Mouse (Mus musculus) G1E (cell line): ENCODE measurements around the gene Fkbp2. TPM values are rescaled to one million over a fixed set of nuclear protein-coding genes. Genes with fewer than 3 reads are reported as not detected.
A peak's percentile ranks its signal among the peaks of the same experiment; 100 is the strongest.

Source experiments
- ATAC-seq: 2 replicates; pipeline ENCODE4 v1.8.0; 2016; ENCODE audit warnings: mild to moderate bottlenecking; ENCODE audit not compliant: insufficient number of reproducible peaks, poor library complexity, low FRiP score, severe bottlenecking; ENCODE audit errors: extremely low read depth
- DNase-seq: peaks from one replicate; pipeline ENCODE4 v3.0.0; 2012; ENCODE audit warnings: low spot score
- H3K27me3 ChIP-seq: 2 replicates; pipeline ENCODE4 v1.6.1; 2012; ENCODE audit warnings: mild to moderate bottlenecking, low read length, inconsistent platforms; ENCODE audit not compliant: insufficient read depth
- H3K36me3 ChIP-seq: replicated peaks from 2 replicates; pipeline ENCODE3; 2012; ENCODE audit warnings: mild to moderate bottlenecking, inconsistent platforms
- H3K4me1 ChIP-seq: 2 replicates; pipeline ENCODE4 v1.6.1; 2012; ENCODE audit warnings: low read depth, low read length, inconsistent platforms, mixed read lengths; ENCODE audit not compliant: insufficient read depth
- H3K4me3 ChIP-seq: 2 replicates; pipeline ENCODE4 v1.5.1; 2012; ENCODE audit warnings: low read depth, mild to moderate bottlenecking, inconsistent platforms, low read length, moderate library complexity, mixed read lengths
- H3K9me3 ChIP-seq: replicated peaks from 2 replicates; pipeline ENCODE4 v1.6.1; 2012; ENCODE audit warnings: inconsistent platforms
- CTCF ChIP-seq: IDR thresholded peaks from 2 replicates; pipeline ENCODE4 v1.5.1; 2012; ENCODE audit warnings: low read depth, low read length, inconsistent platforms, mixed read lengths
- GATA1 ChIP-seq: IDR thresholded peaks from 2 replicates; pipeline ENCODE4 v1.6.1; 2012; ENCODE audit warnings: borderline replicate concordance, low read length, inconsistent platforms, mixed read lengths
- GATA2 ChIP-seq: IDR thresholded peaks from 2 replicates; pipeline ENCODE4 v1.6.1; 2012; ENCODE audit warnings: low read depth, low read length, inconsistent platforms, borderline replicate concordance
- POLR2AphosphoS5 ChIP-seq: IDR thresholded peaks from 2 replicates; pipeline ENCODE4 v1.6.1; 2012; ENCODE audit warnings: low read depth, low read length, inconsistent platforms; ENCODE audit not compliant: insufficient replicate concordance
- TAL1 ChIP-seq: conservative IDR thresholded peaks from 2 replicates; pipeline ENCODE4 v1.6.1; 2012; ENCODE audit warnings: low read depth, low read length, inconsistent platforms, mixed read lengths
- polyA plus RNA-seq: library from polyadenylated mRNA; stranded (reverse); fragments of >175 nt; gene quantifications from 2 replicates; pipeline ENCODE4 v1.2.3, GENCODE M21; 2012
- total RNA-seq, 2 experiments: library from RNA; stranded (forward) in 1 of 2; stranded (reverse) in 1 of 2; fragments of 200-1000 nt in 1 of 2; fragments of >200 nt in 1 of 2; fragmentation: Nextera tagmentation in 1 of 2; gene quantifications; 2 replicates each; pipeline ENCODE4 v1.2.3; 2014 to 2017

The Fkbp2 gene
- total and polyA plus RNA-seq, 3 experiments = 72.0 to 170 (median 72.6) TPM

DNA sequence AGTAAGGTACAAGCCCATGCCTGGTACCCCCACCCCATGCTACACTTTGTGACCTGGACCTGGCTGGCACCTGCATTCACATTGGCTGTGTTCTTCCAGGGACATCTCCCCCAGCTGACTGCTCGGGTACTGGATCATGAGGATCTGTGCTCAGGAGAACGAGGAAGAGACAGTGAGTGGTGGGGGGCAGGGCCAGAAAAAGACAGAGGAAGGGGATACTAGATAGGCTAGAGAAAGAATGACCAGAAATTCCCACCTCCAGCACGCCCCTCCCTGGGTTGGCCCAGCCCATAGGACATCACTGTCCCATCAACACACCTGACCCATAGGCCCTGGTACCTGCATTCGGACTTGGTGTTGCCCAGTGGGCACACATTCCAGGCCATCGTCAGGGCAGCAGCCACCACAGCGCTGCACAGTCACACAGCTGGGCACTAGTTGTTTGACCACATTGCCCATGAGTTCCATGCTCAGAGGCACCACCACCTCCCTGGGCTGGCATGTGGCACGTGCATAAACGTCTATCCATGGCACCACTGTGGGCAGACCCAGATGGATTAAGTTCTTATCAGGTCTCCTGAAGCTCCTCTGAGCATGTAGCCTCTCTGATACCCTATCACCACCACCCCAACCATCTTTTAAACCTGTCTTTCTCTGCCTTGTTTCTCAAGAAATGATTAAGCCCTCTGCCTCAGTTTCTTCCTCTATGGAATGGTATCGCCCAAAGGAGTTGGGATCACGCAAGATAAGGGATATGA, 5.8 kb upstream of the Fkbp2 start:
- H3K27me3 ChIP-seq = no peaks in the 10 kb centered on the region
- peaks cover 58% of the 10 kb centered on the region for H3K4me1 ChIP-seq
- H3K4me3 ChIP-seq = peak overlapping the region; percentile 88
- DNase-seq = no peak
- H3K36me3 ChIP-seq = peaks cover 63% of the 10 kb centered on the region
- H3K9me3 ChIP-seq = no peaks in the 10 kb centered on the region
- no peak for ATAC-seq
- no peak for TF ChIP-seq GATA1
- no peak for TF ChIP-seq TAL1
- TF ChIP-seq GATA2 = no peak
- no peak for TF ChIP-seq POLR2AphosphoS5
- TF ChIP-seq CTCF = no peak

DNA sequence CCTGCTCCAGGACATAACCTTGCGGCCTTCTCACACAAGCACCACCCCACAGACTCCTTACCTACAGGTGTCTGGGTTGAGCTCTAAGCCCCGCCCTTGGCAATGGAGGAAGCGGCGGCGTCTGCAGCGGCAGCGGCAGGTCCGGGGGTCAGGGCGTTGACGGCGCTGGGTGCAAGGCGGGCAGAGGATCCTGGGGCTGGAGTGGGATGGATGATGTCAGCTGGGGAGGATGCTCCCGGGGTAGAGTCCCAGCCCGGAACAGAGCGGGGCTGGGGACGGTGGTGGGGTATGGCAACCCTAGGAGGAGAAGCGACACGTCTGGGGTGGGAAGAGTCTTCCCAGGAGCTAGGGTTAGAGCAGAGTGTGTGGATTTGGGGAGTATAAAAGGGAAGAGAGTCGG, 5.0 kb upstream of the Fkbp2 start:
- Histone ChIP-seq H3K36me3 (peaks cover 59% of the 10 kb centered on the region), H3K4me1 (peaks cover 61% of the 10 kb centered on the region), H3K27me3 (no peaks in the 10 kb centered on the region), H3K4me3 (no peak overlapping the region), H3K9me3 (no peaks in the 10 kb centered on the region)
- ATAC-seq (no peak), DNase-seq (no peak)
- TF ChIP-seq CTCF (no peak), GATA2 (no peak), TAL1 (no peak), GATA1 (no peak), POLR2AphosphoS5 (no peak)

- Histone ChIP-seq H3K4me1 (peaks cover 63% of the 10 kb centered on the region), H3K36me3 (peaks cover 55% of the 10 kb centered on the region), H3K4me3 (no peak overlapping the region), H3K27me3 (no peaks in the 10 kb centered on the region), H3K9me3 (no peaks in the 10 kb centered on the region)
- ATAC-seq = no peak
- TF ChIP-seq TAL1 (no peak), GATA1 (no peak), CTCF (no peak), GATA2 (no peak), POLR2AphosphoS5 (no peak)
- DNase-seq = no peak
Measured at GRCm38 (mm10) chr19:6983621-6984020, 3.3 kb upstream of the Fkbp2 start.

DNA sequence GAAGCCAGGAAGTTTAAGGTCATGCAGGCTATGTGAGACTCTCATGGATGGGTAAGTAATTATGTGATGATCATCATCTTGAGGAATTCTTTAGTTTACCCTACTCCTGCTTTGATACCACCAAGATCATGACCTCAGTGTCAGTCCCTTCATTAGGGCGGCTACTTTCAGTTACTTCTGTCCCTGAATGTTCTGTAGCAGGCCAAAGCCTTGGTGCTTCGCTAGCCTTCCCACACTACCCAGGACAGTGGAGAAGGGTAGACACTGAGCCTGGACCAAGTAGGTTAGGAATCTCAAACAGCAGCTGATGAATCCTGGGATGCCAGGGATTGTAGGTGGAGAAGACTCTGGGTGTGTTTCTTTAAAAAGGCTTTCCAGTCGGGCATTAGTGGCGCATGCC, 1.2 kb upstream of the Fkbp2 start:
- no peaks in the 10 kb centered on the region for H3K9me3 ChIP-seq
- DNase-seq (no peak), ATAC-seq (no peak)
- H3K27me3 ChIP-seq = no peaks in the 10 kb centered on the region
- H3K4me3 ChIP-seq = peak overlapping the region; percentile 76; the same call in 1 of the 2 replicates
- peaks cover 66% of the 10 kb centered on the region for H3K4me1 ChIP-seq
- peaks cover 72% of the 10 kb centered on the region for H3K36me3 ChIP-seq
- no peak for TF ChIP-seq GATA2
- no peak for TF ChIP-seq CTCF
- no peak for TF ChIP-seq GATA1
- no peak for TF ChIP-seq POLR2AphosphoS5
- TF ChIP-seq TAL1 = no peak

- no peaks in the 10 kb centered on the region for H3K9me3 ChIP-seq
- H3K4me1 ChIP-seq = peaks cover 65% of the 10 kb centered on the region
- TF ChIP-seq TAL1 (no peak), CTCF (peak; percentile 36; the same call in 1 of the 2 replicates)
- H3K4me3 ChIP-seq = peak overlapping the region; percentile 76
- no peaks in the 10 kb centered on the region for H3K27me3 ChIP-seq
- ATAC-seq (peak; percentile 90), DNase-seq (peak; percentile 78)
- peaks cover 62% of the 10 kb centered on the region for H3K36me3 ChIP-seq
Measured at GRCm38 (mm10) chr19:6979486-6980380, 568 bp downstream of the Fkbp2 start.

GRCm38 (mm10) chr19:6979001-6979479, 1.3 kb downstream of the Fkbp2 start:
- H3K4me1 ChIP-seq = peaks cover 70% of the 10 kb centered on the region
- H3K9me3 ChIP-seq = no peaks in the 10 kb centered on the region
- TF ChIP-seq TAL1 (no peak), CTCF (no peak), GATA1 (no peak), POLR2AphosphoS5 (no peak), GATA2 (no peak)
- no peaks in the 10 kb centered on the region for H3K27me3 ChIP-seq
- peak; percentile 43 for DNase-seq
- no peak for ATAC-seq
- peaks cover 57% of the 10 kb centered on the region for H3K36me3 ChIP-seq
- peak overlapping the region; percentile 76 for H3K4me3 ChIP-seq
